8 mouse cellular contexts compared by ENCODE assay signal in the genomic region with DNA sequence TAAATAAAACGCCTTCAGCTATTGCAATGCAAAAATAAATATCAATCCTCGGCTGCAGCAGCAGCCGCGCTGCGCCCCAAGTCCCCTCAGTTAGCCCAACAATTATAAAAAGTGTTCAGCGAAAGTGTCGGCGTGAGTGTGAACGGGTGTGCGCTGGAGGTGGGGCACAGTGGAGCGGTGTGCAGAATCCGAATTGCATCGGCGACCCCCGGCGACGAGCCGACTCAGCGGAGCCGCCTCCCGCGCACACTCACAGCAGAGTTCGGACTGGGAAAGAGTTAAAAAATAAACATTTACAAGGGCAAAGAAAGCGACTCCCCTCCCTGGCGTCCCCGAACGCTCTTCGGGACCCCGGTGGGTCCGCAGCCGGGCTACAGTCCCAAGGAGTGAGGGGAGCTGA. TPM values are rescaled to one million over a fixed set of nuclear protein-coding genes. Genes with fewer than 3 reads are reported as not detected.
DNase-seq lines count a peak whose midpoint lies in the region; ATAC-seq and TF ChIP-seq lines count a peak whose summit lies in the region.

No protein-coding gene starts in this region.

- no peaks in the 10 kb centered on the region for H3K36me3 ChIP-seq in embryonic facial prominence, embryonic 12.5 days
- H3K36me3 ChIP-seq in hindbrain, embryonic 14.5 days (replicated peaks; ENCODE audit: control insufficient read depth, insufficient read depth): no peaks in the 10 kb centered on the region
- no peaks in the 10 kb centered on the region for H3K36me3 ChIP-seq in midbrain, embryonic 15.5 days (replicated peaks)

- no peak for TF ChIP-seq CTCF in layer of hippocampus, adult 2 months (conservative IDR thresholded peaks at IDR 0.05)

- DNase-seq in layer of hippocampus, adult 2 months (ENCODE audit: low spot score in 2 of 2): no peak
- DNase-seq in layer of hippocampus, adult 11-12 months (ENCODE audit: low spot score): no peak
- no peak for DNase-seq in hindbrain, embryonic 14.5 days (ENCODE audit: low spot score)
- DNase-seq in ovary, postnatal 14 days (ENCODE audit: low spot score): no peak
- no peak for DNase-seq in gastrocnemius, postnatal 36 days
- DNase-seq in layer of hippocampus, postnatal 14 days (ENCODE audit: low spot score in 2 of 2): no peak

- peak overlapping the region; percentile 96 for H3K4me2 ChIP-seq in embryonic facial prominence, embryonic 12.5 days (replicated peaks)
- peak overlapping the region; percentile 99 for H3K4me2 ChIP-seq in hindbrain, embryonic 14.5 days (replicated peaks)
- peak overlapping the region; percentile 98 for H3K4me2 ChIP-seq in midbrain, embryonic 15.5 days

- H3K27ac ChIP-seq in layer of hippocampus, adult 2 months: peak overlapping the region; percentile 97
- peak overlapping the region; percentile 46; the same call in 1 of the 2 replicates for H3K27ac ChIP-seq in embryonic facial prominence, embryonic 12.5 days
- peak overlapping the region; percentile 70 for H3K27ac ChIP-seq in hindbrain, embryonic 14.5 days
- peak overlapping the region; percentile 62 for H3K27ac ChIP-seq in midbrain, embryonic 15.5 days

- no peaks in the 10 kb centered on the region for H3K9me3 ChIP-seq in embryonic facial prominence, embryonic 12.5 days
- H3K9me3 ChIP-seq in hindbrain, embryonic 14.5 days (ENCODE audit: control insufficient read depth, low read length): no peaks in the 10 kb centered on the region
- no peaks in the 10 kb centered on the region for H3K9me3 ChIP-seq in midbrain, embryonic 15.5 days

- intact Hi-C loops in gastrocnemius, postnatal 36 days (cut with DNase I): loop anchor here (5.0 kb wide), 1 partner anchor 44 kb away; no protein-coding TSS in a partner anchor

- H3K4me1 ChIP-seq in embryonic facial prominence, embryonic 12.5 days: peaks cover 12% of the 10 kb centered on the region
- peaks cover 35% of the 10 kb centered on the region for H3K4me1 ChIP-seq in hindbrain, embryonic 14.5 days (replicated peaks; ENCODE audit: control insufficient read depth, insufficient read depth, low read length)
- peaks cover 34% of the 10 kb centered on the region for H3K4me1 ChIP-seq in midbrain, embryonic 15.5 days

- no peak for ATAC-seq in embryonic facial prominence, embryonic 12.5 days (ENCODE audit: insufficient number of reproducible peaks, insufficient read depth, low FRiP score, low TSS enrichment)
- ATAC-seq in hindbrain, embryonic 14.5 days (ENCODE audit: low FRiP score): 0 out of 2 replicates have a peak, but pooled peaks have one; percentile 28
- ATAC-seq in midbrain, embryonic 15.5 days (replicated peaks): peak; percentile 40

- H3K4me3 ChIP-seq in layer of hippocampus, adult 2 months: peak overlapping the region; percentile 91
- peak overlapping the region; percentile 62 for H3K4me3 ChIP-seq in embryonic facial prominence, embryonic 12.5 days
- peak overlapping the region; percentile 70 for H3K4me3 ChIP-seq in hindbrain, embryonic 14.5 days (replicated peaks; ENCODE audit: low read length)
- peak overlapping the region; percentile 78 for H3K4me3 ChIP-seq in midbrain, embryonic 15.5 days

- H3K27me3 ChIP-seq in embryonic facial prominence, embryonic 12.5 days: peaks cover 61% of the 10 kb centered on the region
- peaks cover 34% of the 10 kb centered on the region for H3K27me3 ChIP-seq in hindbrain, embryonic 14.5 days (ENCODE audit: control insufficient read depth, insufficient read depth, low read length)
- peaks cover 22% of the 10 kb centered on the region for H3K27me3 ChIP-seq in midbrain, embryonic 15.5 days (replicated peaks)

- H3K9ac ChIP-seq in embryonic facial prominence, embryonic 12.5 days: peak overlapping the region; percentile 57
- peak overlapping the region; percentile 76 for H3K9ac ChIP-seq in hindbrain, embryonic 14.5 days
- peak overlapping the region; percentile 66 for H3K9ac ChIP-seq in midbrain, embryonic 15.5 days

- under 1% methylated on average over 31 of the region's 31 CpGs for WGBS in embryonic facial prominence, embryonic 12.5 days
- under 1% methylated on average over 31 of the region's 31 CpGs for WGBS in hindbrain, embryonic 14.5 days
- under 1% methylated on average over 31 of the region's 31 CpGs for WGBS in midbrain, embryonic 15.5 days

RNA-seq across cellular contexts. Expression of gene Gm13889, which starts 1.1 kb away (rescaled TPM):
- total RNA-seq in layer of hippocampus, adult 2 months (2021): 10 to 100 TPM; 50.5 to 51.2 TPM
- 6.1 and 8.3 TPM in 2 replicates for polyA plus RNA-seq in embryonic facial prominence, embryonic 12.5 days (2016; fragmentation: Nextera tagmentation; extraction: Ambion mirVana)
- 11.5 and 13.4 TPM in 2 replicates for polyA plus RNA-seq in hindbrain, embryonic 14.5 days (2014; fragmentation: Nextera tagmentation; extraction: Ambion mirVana)
- polyA plus RNA-seq in midbrain, embryonic 15.5 days (2015; fragmentation: Nextera tagmentation; extraction: Ambion mirVana): 5.2 and 6.7 TPM in 2 replicates
- total RNA-seq in gastrocnemius, postnatal 36 days (2021): 1 to 10 TPM; 6.1 to 7.6 TPM
- 10 to 100 TPM; 48.0 to 49.2 TPM for total RNA-seq in layer of hippocampus, postnatal 14 days (2021)

RNA-seq across cellular contexts. Expression of gene Gm27027, which starts 40.3 kb away (rescaled TPM):
- not detected for total RNA-seq in layer of hippocampus, adult 2 months (2021)
- not detected in 2 replicates for polyA plus RNA-seq in embryonic facial prominence, embryonic 12.5 days (2016; fragmentation: Nextera tagmentation; extraction: Ambion mirVana)
- polyA plus RNA-seq in hindbrain, embryonic 14.5 days (2014; fragmentation: Nextera tagmentation; extraction: Ambion mirVana): not detected in 2 replicates
- polyA plus RNA-seq in midbrain, embryonic 15.5 days (2015; fragmentation: Nextera tagmentation; extraction: Ambion mirVana): not detected in 2 replicates
- total RNA-seq in gastrocnemius, postnatal 36 days (2021): under 1 TPM in 1 of 2 experiments, not detected in 1; 0.86 TPM
- not detected for total RNA-seq in layer of hippocampus, postnatal 14 days (2021)

RNA-seq across cellular contexts. Expression of gene Alkbh3, which starts 54.7 kb away (rescaled TPM):
- total RNA-seq in layer of hippocampus, adult 2 months (2021): 10 to 100 TPM; 22.7 to 28.1 TPM
- polyA plus RNA-seq in embryonic facial prominence, embryonic 12.5 days (2016; fragmentation: Nextera tagmentation; extraction: Ambion mirVana): 65.0 and 74.9 TPM in 2 replicates
- 43.2 and 52.6 TPM in 2 replicates for polyA plus RNA-seq in hindbrain, embryonic 14.5 days (2014; fragmentation: Nextera tagmentation; extraction: Ambion mirVana)
- polyA plus RNA-seq in midbrain, embryonic 15.5 days (2015; fragmentation: Nextera tagmentation; extraction: Ambion mirVana): 47.0 and 50.7 TPM in 2 replicates
- total RNA-seq in gastrocnemius, postnatal 36 days (2021): 10 to 100 TPM; 52.0 to 58.1 TPM
- total RNA-seq in layer of hippocampus, postnatal 14 days (2021): 10 to 100 TPM; 21.0 to 26.7 TPM

Comparison
In these comparisons a context has a peak if more than half of its experiments do, and no peak if none do; other contexts are left out.
1. H3K27ac ChIP-seq: peak in every context shown above with its lines; median percentile 97 in layer of hippocampus, adult 2 months; 70 in hindbrain, embryonic 14.5 days; 62 in midbrain, embryonic 15.5 days; 46 in embryonic facial prominence, embryonic 12.5 days.
2. RNA of gene Gm13889, which starts 1.1 kb away (total RNA-seq): 50.5 to 51.2 TPM in layer of hippocampus, adult 2 months and 48.0 to 49.2 TPM in layer of hippocampus, postnatal 14 days; 6.1 to 7.6 TPM in gastrocnemius, postnatal 36 days; every median in the first group is over 4 times any median in the second.
3. Peak in every context shown above with its lines, with median percentiles within 50 percentile points of each other: H3K4me3 ChIP-seq, H3K4me2 ChIP-seq and H3K9ac ChIP-seq.